Mouse (Mus musculus) testis, adult 2 months (tissue): ENCODE results near the gene Kif1bp. TPM values are rescaled to one million over a fixed set of nuclear protein-coding genes. Genes with fewer than 3 reads are reported as not detected.

ENCODE experiments used
- H3K27ac ChIP-seq: fragments of 200-500 bp; 2 replicates; pipeline ENCODE4 v1.5.1; 2012; ENCODE audit warnings: low read depth, low read length; ENCODE audit not compliant: control insufficient read depth, insufficient read depth
- H3K27me3 ChIP-seq: fragments of 200-500 bp; 2 replicates; pipeline ENCODE4 v1.6.1; 2012; ENCODE audit warnings: mild to moderate bottlenecking, low read length, moderate library complexity; ENCODE audit not compliant: control insufficient read depth, insufficient read depth
- H3K36me3 ChIP-seq: fragments of 200-500 bp; 2 replicates; pipeline ENCODE4 v1.6.1; 2012; ENCODE audit warnings: mild to moderate bottlenecking, low read length; ENCODE audit not compliant: control insufficient read depth, insufficient read depth
- H3K4me1 ChIP-seq: fragments of 200-500 bp; 2 replicates; pipeline ENCODE4 v1.6.1; 2012; ENCODE audit warnings: low read length; ENCODE audit not compliant: control insufficient read depth, insufficient read depth
- H3K4me3 ChIP-seq: fragments of 200-500 bp; 2 replicates; pipeline ENCODE4 v1.5.1; 2012; ENCODE audit warnings: low read depth, mild to moderate bottlenecking, low read length, moderate library complexity, mixed read lengths; ENCODE audit not compliant: control insufficient read depth
- CTCF ChIP-seq: fragments of 200-500 bp; IDR thresholded peaks from 2 replicates; pipeline ENCODE4 v1.5.1; 2012; ENCODE audit warnings: low read depth, mild to moderate bottlenecking, inconsistent platforms, low read length, moderate library complexity; ENCODE audit not compliant: control insufficient read depth, insufficient read depth, insufficient replicate concordance
- POLR2A ChIP-seq: fragments of 200-500 bp; IDR thresholded peaks from 2 replicates; pipeline ENCODE4 v1.6.1; 2012; ENCODE audit warnings: low read depth, mild to moderate bottlenecking, inconsistent platforms, low read length, moderate library complexity; ENCODE audit not compliant: control insufficient read depth
- polyA plus RNA-seq: library from polyadenylated mRNA; depleted of rRNA; stranded (reverse); fragments of >200 nt; gene quantifications from 2 replicates; pipeline ENCODE4 v1.2.3, GENCODE M21; 2012

The Kif1bp gene
- polyA plus RNA-seq, 1 experiment, result 41.7 TPM

DNA sequence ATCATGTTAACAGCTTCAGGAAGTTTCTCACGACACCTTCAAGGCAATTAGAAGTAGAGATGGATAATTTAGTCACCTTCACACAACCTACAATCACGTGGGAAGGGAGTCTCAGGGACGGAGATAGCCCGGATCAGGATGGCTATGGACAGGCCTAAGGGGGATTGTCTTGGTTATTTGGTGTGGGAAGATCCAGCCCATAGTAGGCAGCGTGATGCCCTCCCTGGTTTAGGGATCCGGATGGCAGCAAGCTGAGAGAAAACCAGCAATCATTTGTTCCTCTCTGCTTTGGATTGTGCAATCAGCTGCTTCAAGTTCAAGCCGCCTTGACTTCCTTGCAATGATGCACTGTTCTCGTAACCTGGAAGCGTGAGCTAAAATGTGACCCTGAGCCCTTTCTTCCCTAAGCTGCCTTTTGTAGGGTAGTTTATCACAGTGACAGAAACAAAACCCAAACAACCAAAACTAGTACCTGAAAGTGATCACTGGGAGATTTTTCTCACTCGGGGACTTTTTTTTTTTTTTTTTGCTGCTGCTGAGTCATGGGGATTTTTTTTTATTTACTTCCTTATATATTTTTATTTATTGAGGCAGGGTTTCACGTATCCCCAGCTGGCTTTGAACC lies 69.1 kb downstream of the Kif1bp start:
- no peaks in the 10 kb centered on the region for H3K36me3 ChIP-seq
- no peaks in the 10 kb centered on the region for H3K27me3 ChIP-seq
- H3K27ac ChIP-seq, result peak overlapping the region; percentile 95
- H3K4me3 ChIP-seq, result peak overlapping the region; percentile 94
- TF ChIP-seq POLR2A, result no peak
- no peak for TF ChIP-seq CTCF
- H3K4me1 ChIP-seq, result peaks cover 17% of the 10 kb centered on the region

- TF ChIP-seq CTCF (no peak), POLR2A (no peak; the same call in 1 of the 2 replicates)
These were observed 69.8 kb downstream of the Kif1bp start for GRCm38 (mm10) chr10:62508459-62508858.

GRCm38 (mm10) chr10:62507591-62508308 lies 70.5 kb downstream of the Kif1bp start:
- H3K27ac ChIP-seq, result peak overlapping the region; percentile 75
- H3K36me3 ChIP-seq, result no peaks in the 10 kb centered on the region
- peaks cover 17% of the 10 kb centered on the region for H3K4me1 ChIP-seq
- TF ChIP-seq POLR2A (peak; percentile 46; the same call in 1 of the 2 replicates), CTCF (no peak)
- peak overlapping the region; percentile 94 for H3K4me3 ChIP-seq
- H3K27me3 ChIP-seq, result no peaks in the 10 kb centered on the region

More at GRCm38 (mm10) chr10:62508459-62508858, 69.8 kb downstream of the Kif1bp start:
- H3K4me1 ChIP-seq, result peaks cover 17% of the 10 kb centered on the region
- H3K36me3 ChIP-seq, result no peaks in the 10 kb centered on the region
- peak overlapping the region; percentile 94 for H3K4me3 ChIP-seq
- H3K27ac ChIP-seq, result peak overlapping the region; percentile 95
- H3K27me3 ChIP-seq, result no peaks in the 10 kb centered on the region

- Histone ChIP-seq H3K4me3 (no peak overlapping the region), H3K36me3 (no peaks in the 10 kb centered on the region), H3K27me3 (no peaks in the 10 kb centered on the region), H3K27ac (no peak overlapping the region), H3K4me1 (peaks cover 17% of the 10 kb centered on the region)
- TF ChIP-seq CTCF, result no peak
- TF ChIP-seq POLR2A, result no peak
These were observed 71.2 kb downstream of the Kif1bp start for GRCm38 (mm10) chr10:62507071-62507470.

- Histone ChIP-seq H3K4me3 (no peak overlapping the region), H3K27me3 (no peaks in the 10 kb centered on the region), H3K36me3 (no peaks in the 10 kb centered on the region), H3K4me1 (peaks cover 17% of the 10 kb centered on the region), H3K27ac (no peak overlapping the region)
- no peak for TF ChIP-seq POLR2A
These were observed 72.2 kb downstream of the Kif1bp start for GRCm38 (mm10) chr10:62506019-62506556.

- Histone ChIP-seq H3K36me3 (no peaks in the 10 kb centered on the region), H3K4me3 (no peak overlapping the region), H3K27ac (no peak overlapping the region), H3K27me3 (no peaks in the 10 kb centered on the region), H3K4me1 (peaks cover 17% of the 10 kb centered on the region)
- TF ChIP-seq CTCF (no peak), POLR2A (no peak)
These were observed 72.9 kb downstream of the Kif1bp start for GRCm38 (mm10) chr10:62505224-62505983.

DNA sequence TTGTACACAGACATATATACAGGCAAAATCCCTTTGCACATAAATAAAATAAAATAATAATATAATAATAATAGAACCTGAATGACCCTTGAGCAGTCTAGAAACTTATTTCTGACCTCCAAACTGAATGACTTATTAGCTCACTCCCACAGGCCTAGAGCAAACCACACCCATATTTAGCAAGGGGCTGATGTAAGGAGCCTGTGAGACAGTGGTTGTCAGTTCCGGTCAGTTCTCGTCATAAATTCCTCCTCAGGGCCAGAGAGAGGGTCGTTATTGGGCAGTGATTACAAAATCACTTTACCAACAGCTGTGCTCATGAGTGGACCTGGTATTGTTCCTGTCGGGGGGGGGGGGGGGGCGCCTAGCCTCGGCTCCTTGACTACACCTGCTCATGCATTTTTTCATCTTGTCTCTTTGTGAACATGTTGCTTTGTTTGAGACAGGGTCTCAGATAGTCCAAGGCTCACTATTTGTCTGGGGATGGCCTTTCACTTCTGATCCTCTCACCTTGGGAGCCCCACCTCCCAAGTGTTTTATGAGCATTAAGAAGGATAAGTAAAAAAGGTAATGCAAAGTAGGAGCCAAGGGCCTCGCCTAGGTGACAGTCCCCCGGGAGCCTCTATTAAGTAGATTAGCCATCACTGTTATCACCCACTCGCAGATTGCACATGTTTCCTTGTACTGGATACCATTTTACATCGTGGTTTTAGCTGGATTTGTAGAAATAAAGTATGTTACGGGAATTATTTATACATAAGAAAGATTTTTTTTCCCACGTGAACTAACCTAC lies 74.2 kb downstream of the Kif1bp start:
- Histone ChIP-seq H3K4me1 (peaks cover 16% of the 10 kb centered on the region), H3K27ac (no peak overlapping the region), H3K4me3 (no peak overlapping the region), H3K27me3 (no peaks in the 10 kb centered on the region), H3K36me3 (no peaks in the 10 kb centered on the region)
- no peak for TF ChIP-seq POLR2A
- TF ChIP-seq CTCF, result no peak
